Mouse (Mus musculus) kidney, adult 2 months (tissue): ENCODE results near the gene Higd1a. TPM values are rescaled to one million over a fixed set of nuclear protein-coding genes. Genes with fewer than 3 reads are reported as not detected.

Experiments
- DNase-seq: peaks from one replicate; pipeline ENCODE4 v3.0.0; 2021
- H3K27ac ChIP-seq: fragments of 200-500 bp; 2 replicates; pipeline ENCODE4 v1.5.1; 2012; ENCODE audit warnings: low read depth, low read length, control low read depth, inconsistent platforms; ENCODE audit not compliant: insufficient read depth
- H3K27me3 ChIP-seq: fragments of 200-500 bp; replicated peaks from 2 replicates; pipeline ENCODE4 v1.6.1; 2012; ENCODE audit warnings: mild to moderate bottlenecking, moderate library complexity, low read length, inconsistent platforms; ENCODE audit not compliant: control insufficient read depth, insufficient read depth
- H3K36me3 ChIP-seq: fragments of 200-500 bp; 2 replicates; pipeline ENCODE4 v1.6.1; 2012; ENCODE audit warnings: mild to moderate bottlenecking, moderate library complexity, low read length, inconsistent platforms; ENCODE audit not compliant: control insufficient read depth, insufficient read depth
- H3K4me1 ChIP-seq: fragments of 200-500 bp; 2 replicates; pipeline ENCODE4 v1.6.1; 2011; ENCODE audit warnings: low read length; ENCODE audit not compliant: control insufficient read depth, insufficient read depth
- H3K4me3 ChIP-seq: fragments of 200-500 bp; 2 replicates; pipeline ENCODE4 v1.5.1; 2011; ENCODE audit warnings: mild to moderate bottlenecking, low read depth, low read length, control low read depth; ENCODE audit not compliant: insufficient read depth
- CTCF ChIP-seq: fragments of 200-500 bp; conservative IDR thresholded peaks from 2 replicates; pipeline ENCODE4 v1.5.1; 2011; ENCODE audit warnings: low read depth, mild to moderate bottlenecking, control low read depth, low read length, moderate library complexity, mixed read lengths; ENCODE audit not compliant: insufficient read depth, insufficient read length
- POLR2A ChIP-seq: fragments of 200-500 bp; IDR thresholded peaks from one replicate; pipeline ENCODE4 v1.6.1; 2011; ENCODE audit warnings: low read depth, low read length, control low read depth
- WGBS: fragments of 180-500 bp; shearing (Covaris S2); methylation state at CpG from one replicate; pipeline ENCODE4 v1.1.7; 2018; 5-methylcytosine and 5-hydroxymethylcytosine counted together
- polyA plus RNA-seq: library from polyadenylated mRNA; depleted of rRNA; stranded (reverse); fragments of >200 nt; gene quantifications from 2 replicates; pipeline ENCODE4 v1.2.3, GENCODE M21; 2012

Higd1a gene
- polyA plus RNA-seq, 1 experiment: 36.6 TPM

- H3K4me3 ChIP-seq: no peak overlapping the region
- 85% methylated on average over 11 of the region's 11 CpGs for whole genome bisulfite sequencing
- H3K4me1 ChIP-seq: no peaks in the 10 kb centered on the region
- no peak for DNase-seq
- no peaks in the 10 kb centered on the region for H3K36me3 ChIP-seq
- TF ChIP-seq POLR2A (no peak), CTCF (no peak)
- no peak overlapping the region for H3K27ac ChIP-seq
- no peaks in the 10 kb centered on the region for H3K27me3 ChIP-seq
These were observed 24.3 kb downstream of the Higd1a start for GRCm38 (mm10) chr9:121833825-121834224.

DNA sequence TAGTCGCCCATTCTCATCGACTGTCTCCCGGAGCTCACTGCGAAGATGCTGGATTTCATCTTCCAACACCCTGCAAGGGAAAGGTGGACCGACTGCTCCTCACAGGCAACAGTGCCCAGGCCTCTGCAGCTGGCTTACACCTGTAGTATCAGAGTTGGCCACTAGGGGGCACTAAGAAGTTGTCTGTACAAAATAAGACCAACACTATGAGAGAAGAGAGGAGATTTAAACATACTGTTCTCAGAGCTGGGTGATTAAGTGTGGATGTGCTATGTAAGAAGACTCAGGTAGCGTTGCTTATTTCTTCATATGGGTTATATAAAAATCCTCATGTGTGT, 27.2 kb downstream of the Higd1a start:
- DNase-seq: peak; percentile 80
- H3K36me3 ChIP-seq: no peaks in the 10 kb centered on the region
- no peaks in the 10 kb centered on the region for H3K27me3 ChIP-seq
- H3K4me1 ChIP-seq: no peaks in the 10 kb centered on the region
- H3K4me3 ChIP-seq: no peak overlapping the region
- no peak overlapping the region for H3K27ac ChIP-seq
- WGBS: 25% methylated on average over 6 of the region's 6 CpGs
- TF ChIP-seq POLR2A (no peak), CTCF (peak; percentile 69)

DNA sequence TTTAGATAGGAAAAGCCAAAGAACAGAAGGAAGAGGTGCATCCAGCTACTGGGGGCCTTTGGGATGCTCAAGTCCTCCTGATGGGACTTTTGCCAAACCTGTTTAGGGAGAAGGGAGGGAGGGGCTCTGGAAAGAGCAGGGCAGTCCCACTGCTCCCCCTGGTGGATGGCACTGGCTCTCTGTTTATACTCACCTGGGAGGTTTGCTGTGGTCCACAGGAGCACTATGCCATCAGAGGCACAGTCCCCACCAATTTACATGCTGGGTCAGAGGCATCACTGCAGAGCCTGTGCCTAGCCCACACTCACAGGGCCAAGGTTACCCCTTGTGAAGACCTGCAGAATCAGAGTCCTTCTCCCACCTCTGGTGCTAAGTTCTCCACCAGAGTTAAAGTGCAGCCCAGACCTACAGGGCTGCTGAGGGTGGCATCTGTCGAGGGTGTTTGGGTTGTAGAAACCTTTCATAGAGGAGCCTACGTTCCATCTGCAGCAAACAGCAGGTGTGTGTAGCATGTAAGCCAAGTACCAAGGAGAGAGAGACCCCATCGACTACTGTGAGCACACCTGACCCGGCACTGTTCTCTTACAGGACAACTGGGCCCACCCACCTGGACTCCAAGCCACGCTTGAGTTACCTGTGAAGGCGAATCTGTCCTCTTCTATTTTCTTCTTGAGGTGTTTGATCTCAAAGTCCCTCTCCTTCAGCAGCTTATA, 27.8 kb downstream of the Higd1a start:
- Histone ChIP-seq H3K27ac (no peak overlapping the region), H3K4me3 (no peak overlapping the region), H3K27me3 (no peaks in the 10 kb centered on the region), H3K4me1 (no peaks in the 10 kb centered on the region), H3K36me3 (no peaks in the 10 kb centered on the region)
- 69% methylated on average over 6 of the region's 6 CpGs for WGBS
- peak; percentile 59 for DNase-seq
- TF ChIP-seq POLR2A (no peak), CTCF (peak; percentile 71)

- no peak overlapping the region for H3K4me3 ChIP-seq
- no peak overlapping the region for H3K27ac ChIP-seq
- 72% methylated on average over 7 of the region's 7 CpGs for WGBS
- H3K4me1 ChIP-seq: no peaks in the 10 kb centered on the region; the same call in 1 of the 2 replicates
- no peak for DNase-seq
- TF ChIP-seq POLR2A (no peak), CTCF (no peak)
- no peaks in the 10 kb centered on the region for H3K36me3 ChIP-seq
- H3K27me3 ChIP-seq: no peaks in the 10 kb centered on the region
These were observed 28.7 kb downstream of the Higd1a start for GRCm38 (mm10) chr9:121829270-121829992.

DNA sequence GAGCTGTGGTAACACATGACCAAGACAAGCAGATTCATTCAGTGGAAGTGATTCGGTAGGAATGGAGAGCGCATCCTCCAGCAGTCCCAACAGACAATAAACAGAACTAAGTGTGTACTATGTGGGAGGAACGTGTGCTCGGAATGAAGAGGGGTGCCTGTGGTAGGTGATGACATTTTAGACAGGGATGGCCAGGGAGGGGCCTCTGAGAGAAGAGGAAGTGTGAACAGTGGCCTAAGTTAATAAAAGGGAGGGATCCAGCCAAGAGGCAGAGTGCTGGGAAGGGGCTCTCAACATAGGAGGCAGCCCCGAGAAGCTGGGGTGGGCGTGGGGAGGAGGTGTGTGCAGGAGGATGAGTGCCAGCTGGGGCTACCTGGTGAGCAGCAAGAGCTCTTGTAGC, 29.8 kb downstream of the Higd1a start:
- 68% methylated on average over 6 of the region's 6 CpGs for WGBS
- Histone ChIP-seq H3K36me3 (no peaks in the 10 kb centered on the region), H3K27me3 (no peaks in the 10 kb centered on the region), H3K4me3 (no peak overlapping the region), H3K4me1 (peaks cover 3% of the 10 kb centered on the region; the same call in 1 of the 2 replicates), H3K27ac (no peak overlapping the region)
- DNase-seq: no peak
- TF ChIP-seq POLR2A: no peak
- no peak for TF ChIP-seq CTCF

- peaks cover 6% of the 10 kb centered on the region; the same call in 1 of the 2 replicates for H3K4me1 ChIP-seq
- no peaks in the 10 kb centered on the region for H3K27me3 ChIP-seq
- no peaks in the 10 kb centered on the region for H3K36me3 ChIP-seq
- WGBS: 85% methylated on average over 3 of the region's 3 CpGs
- H3K4me3 ChIP-seq: no peak overlapping the region
- no peak overlapping the region for H3K27ac ChIP-seq
- no peak for DNase-seq
- TF ChIP-seq POLR2A (no peak), CTCF (no peak)
These were observed 31.8 kb downstream of the Higd1a start for GRCm38 (mm10) chr9:121826356-121826755.

DNA sequence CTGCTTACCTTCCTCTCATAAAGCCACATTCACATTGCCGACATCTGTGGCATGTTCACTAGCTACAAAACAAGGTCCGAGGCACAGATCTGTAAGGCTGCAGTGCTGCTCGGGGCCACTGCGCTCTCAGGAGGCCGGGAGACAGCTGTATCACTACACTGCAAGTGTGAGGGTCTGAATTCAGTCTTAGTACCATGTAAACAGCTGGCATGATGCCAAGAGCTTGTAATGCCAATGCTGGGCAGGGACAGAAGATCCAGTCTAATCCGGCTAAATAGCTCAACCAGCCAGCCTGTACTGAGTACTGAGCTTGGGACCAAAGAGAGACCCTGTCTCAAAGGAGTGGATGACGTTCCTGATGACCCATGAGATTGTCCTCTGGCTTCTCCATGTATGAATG, 34.2 kb downstream of the Higd1a start:
- WGBS: 86% methylated on average over 7 of the region's 7 CpGs
- Histone ChIP-seq H3K27ac (peak overlapping the region; percentile 33; the same call in 1 of the 2 replicates), H3K27me3 (no peaks in the 10 kb centered on the region), H3K36me3 (no peaks in the 10 kb centered on the region), H3K4me3 (no peak overlapping the region), H3K4me1 (peaks cover 8% of the 10 kb centered on the region; the same call in 1 of the 2 replicates)
- DNase-seq: peak; percentile 39
- TF ChIP-seq CTCF (no peak), POLR2A (no peak)
